Mouse (Mus musculus): ENCODE measurements around the gene Spata16. TPM values are rescaled to one million over a fixed set of nuclear protein-coding genes. Genes with fewer than 3 reads are reported as not detected.

The Spata16 gene
- total and polyA plus RNA-seq, 3 experiments, result not detected

GRCm38 (mm10) chr3:26970529-26970928, 333.1 kb downstream of the Spata16 start:
- H3K9ac ChIP-seq (ENCODE audit: control insufficient read depth, low read depth, low read length, poor library complexity, severe bottlenecking), result no peak overlapping the region
- no peaks in the 10 kb centered on the region for H3K9me3 ChIP-seq (replicated peaks; ENCODE audit: insufficient read depth, low read length)
- no peaks in the 10 kb centered on the region for H3K27me3 ChIP-seq (ENCODE audit: control insufficient read depth in 1 of 2, insufficient read depth in 2 of 2, low read length in 2 of 2)
- no peak overlapping the region for H3K4me3 ChIP-seq (ENCODE audit: control insufficient read depth in 1 of 2, insufficient read depth in 1 of 2, low read depth in 2 of 2, low read length in 2 of 2)
- H3K4me1 ChIP-seq (ENCODE audit: control insufficient read depth in 1 of 2, insufficient read depth in 2 of 2, low read length in 2 of 2), result no peaks in the 10 kb centered on the region
- DNase-seq (ENCODE audit: low read depth, low spot score), result peak; percentile 10
- no peak for TF ChIP-seq EP300 (IDR thresholded peaks at IDR 0.05; ENCODE audit: low read depth in 1 of 2, low read length in 2 of 2)
- peak in 1 of 3 experiments; percentile 7; a peak in 1 of 6 replicates for TF ChIP-seq CTCF (IDR thresholded peaks at IDR 0.05 in 2 of 3, conservative IDR thresholded peaks at IDR 0.05 in 1 of 3; ENCODE audit: control insufficient read depth in 1 of 3, insufficient read depth in 1 of 3, low read depth in 2 of 3, low read length in 3 of 3, poor library complexity in 1 of 3, severe bottlenecking in 1 of 3)
- no peak for TF ChIP-seq SMC3 (IDR thresholded peaks at IDR 0.05; ENCODE audit: low read depth, low read length)
- TF ChIP-seq TCF12 (IDR thresholded peaks at IDR 0.05; ENCODE audit: low read depth, low read length), result peak; percentile 78
- peak; percentile 55; the same call in 1 of the 2 replicates for TF ChIP-seq USF1 (IDR thresholded peaks at IDR 0.05; ENCODE audit: low read depth, low read length)
- TF ChIP-seq HCFC1 (IDR thresholded peaks at IDR 0.05; ENCODE audit: low read depth, low read length), result peak; percentile 32; the same call in 1 of the 2 replicates
- 0 out of 2 replicates have a peak, but pooled peaks have one; percentile 33 for TF ChIP-seq BHLHE40 (IDR thresholded peaks at IDR 0.05; ENCODE audit: borderline replicate concordance, low read depth, low read length)
- peak; percentile 73; the same call in 1 of the 2 replicates for TF ChIP-seq ETS1 (IDR thresholded peaks at IDR 0.05; ENCODE audit: low read depth, low read length)
- H3K27ac ChIP-seq (ENCODE audit: control insufficient read depth, low read depth, low read length), result no peak overlapping the region
- H3K79me2 ChIP-seq (ENCODE audit: control insufficient read depth, insufficient read depth, low read length, poor library complexity), result no peaks in the 10 kb centered on the region
- H3K36me3 ChIP-seq (ENCODE audit: control insufficient read depth in 1 of 2, insufficient read depth in 2 of 2, low read length in 2 of 2), result no peaks in the 10 kb centered on the region

DNA sequence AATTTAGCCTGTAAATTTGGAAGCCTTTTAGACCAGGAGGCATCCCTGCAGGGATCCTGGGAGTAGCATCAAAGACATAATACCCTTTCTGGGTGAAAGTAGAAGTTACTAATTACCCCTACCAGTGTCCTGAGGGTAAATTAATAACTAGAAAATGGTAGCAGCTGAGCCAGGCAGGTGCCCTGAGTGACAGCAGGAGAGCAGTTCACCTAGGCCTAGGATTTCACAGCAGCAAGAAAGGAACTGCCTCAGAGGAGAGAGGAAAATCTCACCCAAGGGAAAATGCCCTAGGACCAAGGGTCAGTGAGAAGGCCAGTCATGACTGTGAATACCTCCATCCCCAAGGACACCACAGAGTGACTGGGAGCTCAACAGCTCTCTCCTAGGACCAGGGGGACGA, 333.9 kb downstream of the Spata16 start:
- H3K4me1 ChIP-seq (ENCODE audit: control insufficient read depth in 1 of 2, insufficient read depth in 2 of 2, low read length in 2 of 2), result no peaks in the 10 kb centered on the region
- H3K79me2 ChIP-seq (ENCODE audit: control insufficient read depth, insufficient read depth, low read length, poor library complexity), result no peaks in the 10 kb centered on the region
- H3K36me3 ChIP-seq (ENCODE audit: control insufficient read depth in 1 of 2, insufficient read depth in 2 of 2, low read length in 2 of 2), result no peaks in the 10 kb centered on the region
- DNase-seq (ENCODE audit: low read depth, low spot score), result no peak
- no peak for TF ChIP-seq TCF12 (IDR thresholded peaks at IDR 0.05; ENCODE audit: low read depth, low read length)
- no peak for TF ChIP-seq TBP (IDR thresholded peaks at IDR 0.05; ENCODE audit: low read depth, low read length)
- no peak for TF ChIP-seq POLR2AphosphoS5 (IDR thresholded peaks at IDR 0.05; ENCODE audit: borderline replicate concordance, low read depth, low read length)
- H3K27me3 ChIP-seq (ENCODE audit: control insufficient read depth in 1 of 2, insufficient read depth in 2 of 2, low read length in 2 of 2), result no peaks in the 10 kb centered on the region
- no peak overlapping the region for H3K27ac ChIP-seq (ENCODE audit: control insufficient read depth, low read depth, low read length)
- H3K9me3 ChIP-seq (replicated peaks; ENCODE audit: insufficient read depth, low read length), result no peaks in the 10 kb centered on the region
- no peak overlapping the region for H3K9ac ChIP-seq (ENCODE audit: control insufficient read depth, low read depth, low read length, poor library complexity, severe bottlenecking)
- no peak overlapping the region for H3K4me3 ChIP-seq (ENCODE audit: control insufficient read depth in 1 of 2, insufficient read depth in 1 of 2, low read depth in 2 of 2, low read length in 2 of 2)

- Histone ChIP-seq H3K27me3 (ENCODE audit: control insufficient read depth in 1 of 2, insufficient read depth in 2 of 2, low read length in 2 of 2) (no peaks in the 10 kb centered on the region), H3K79me2 (ENCODE audit: control insufficient read depth, insufficient read depth, low read length, poor library complexity) (no peaks in the 10 kb centered on the region), H3K36me3 (ENCODE audit: control insufficient read depth in 1 of 2, insufficient read depth in 2 of 2, low read length in 2 of 2) (no peaks in the 10 kb centered on the region), H3K9me3 (replicated peaks; ENCODE audit: insufficient read depth, low read length) (no peaks in the 10 kb centered on the region), H3K4me1 (ENCODE audit: control insufficient read depth in 1 of 2, insufficient read depth in 2 of 2, low read length in 2 of 2) (no peaks in the 10 kb centered on the region), H3K4me3 (ENCODE audit: control insufficient read depth in 1 of 2, insufficient read depth in 1 of 2, low read depth in 2 of 2, low read length in 2 of 2) (no peak overlapping the region), H3K9ac (ENCODE audit: control insufficient read depth, low read depth, low read length, poor library complexity, severe bottlenecking) (no peak overlapping the region), H3K27ac (ENCODE audit: control insufficient read depth, low read depth, low read length) (no peak overlapping the region)
- TF ChIP-seq BHLHE40 (IDR thresholded peaks at IDR 0.05; ENCODE audit: borderline replicate concordance, low read depth, low read length) (no peak), POLR2AphosphoS5 (IDR thresholded peaks at IDR 0.05; ENCODE audit: borderline replicate concordance, low read depth, low read length) (no peak), ELF1 (IDR thresholded peaks at IDR 0.05; ENCODE audit: low read depth, low read length) (no peak), POLR2A (IDR thresholded peaks at IDR 0.05; ENCODE audit: control insufficient read depth in 1 of 2, insufficient read depth in 1 of 2, low read depth in 1 of 2, low read length in 2 of 2, poor library complexity in 1 of 2) (no peak), UBTF (IDR thresholded peaks at IDR 0.05; ENCODE audit: borderline replicate concordance, insufficient read depth, low read depth, low read length) (no peak), TBP (IDR thresholded peaks at IDR 0.05; ENCODE audit: low read depth, low read length) (no peak), KAT2A (conservative IDR thresholded peaks at IDR 0.05; ENCODE audit: low read depth, low read length) (no peak), NELFE (IDR thresholded peaks at IDR 0.05; ENCODE audit: low read depth, low read length) (no peak), ZC3H11A (IDR thresholded peaks at IDR 0.05; ENCODE audit: low read depth, low read length) (no peak)
- DNase-seq (ENCODE audit: low read depth, low spot score), result no peak
Measured at GRCm38 (mm10) chr3:26972105-26972504, 334.7 kb downstream of the Spata16 start.
